Mouse (Mus musculus) E14TG2a.4 (cell line): ENCODE results near the gene Ulk1.
A peak's percentile ranks its signal among the peaks of the same experiment; 100 is the strongest.

Source experiments
- H3K27me3 ChIP-seq: 2 replicates; pipeline ENCODE4 v1.6.1; 2014; ENCODE audit warnings: low read length, control low read depth; ENCODE audit not compliant: insufficient read depth
- H3K36me3 ChIP-seq: 2 replicates; pipeline ENCODE4 v1.6.1; 2014; ENCODE audit warnings: low read length, control low read depth; ENCODE audit not compliant: insufficient read depth
- H3K4me1 ChIP-seq: replicated peaks from 2 replicates; pipeline ENCODE4 v1.6.1; 2014; ENCODE audit warnings: low read depth, low read length, control low read depth
- H3K4me3 ChIP-seq: replicated peaks from 2 replicates; pipeline ENCODE4 v1.5.1; 2014; ENCODE audit warnings: mild to moderate bottlenecking, low read length
- H3K9me3 ChIP-seq: 2 replicates; pipeline ENCODE4 v1.6.1; 2014; ENCODE audit warnings: low read length, control low read depth
- CTCF ChIP-seq: conservative IDR thresholded peaks from 2 replicates; pipeline ENCODE4 v1.5.1; 2014; ENCODE audit warnings: low read length
- NANOG ChIP-seq: IDR thresholded peaks from 2 replicates; pipeline ENCODE4 v1.6.1; 2014; ENCODE audit warnings: borderline replicate concordance, low read length, mixed read lengths
- POU5F1 ChIP-seq: IDR thresholded peaks from 2 replicates; pipeline ENCODE4 v1.6.1; 2014; ENCODE audit warnings: low read length, borderline replicate concordance

Gene Ulk1

DNA sequence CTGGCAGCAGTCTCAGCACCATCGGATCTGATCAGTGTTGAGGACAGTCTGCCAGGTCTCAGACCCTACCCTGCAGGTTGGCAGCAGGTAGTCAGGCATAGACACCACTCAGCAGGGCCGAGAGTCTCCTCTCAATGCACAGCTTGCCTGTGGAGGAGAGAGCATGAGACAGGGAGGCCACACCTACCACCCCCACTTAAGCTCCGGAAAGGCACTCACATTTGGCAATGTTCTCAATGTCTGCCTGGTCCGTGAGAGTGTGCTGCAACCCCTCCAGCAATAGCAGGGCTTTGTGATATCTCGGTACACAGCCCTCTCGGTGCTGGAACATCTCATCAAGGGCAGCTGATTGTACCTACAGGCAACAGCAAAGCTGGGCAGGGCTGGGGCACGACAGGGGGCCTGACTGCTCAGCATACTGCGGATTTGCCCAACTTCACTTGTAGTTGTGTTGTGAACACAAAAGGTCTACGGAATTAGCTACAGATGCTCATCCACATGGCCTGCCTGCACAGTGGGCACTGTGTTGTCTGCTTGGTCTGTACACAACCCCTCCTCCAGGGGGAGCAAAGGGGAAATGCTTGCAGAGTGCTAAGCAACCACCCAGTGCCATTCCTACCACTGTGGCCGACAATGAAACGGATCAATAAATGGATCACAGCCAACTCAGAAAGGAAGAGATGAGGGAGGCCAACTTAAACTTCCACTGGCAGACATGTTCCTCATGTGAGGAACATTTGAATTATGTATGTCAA is 23.6 kb downstream of the Ulk1 start:
- no peaks in the 10 kb centered on the region for H3K27me3 ChIP-seq
- H3K4me1 ChIP-seq, result peaks cover 92% of the 10 kb centered on the region
- TF ChIP-seq CTCF (peak; percentile 24), POU5F1 (no peak), NANOG (no peak)
- H3K4me3 ChIP-seq, result no peak overlapping the region
- H3K9me3 ChIP-seq, result no peaks in the 10 kb centered on the region
- H3K36me3 ChIP-seq, result peaks cover 75% of the 10 kb centered on the region

GRCm38 (mm10) chr5:110783150-110783549 is 26.7 kb downstream of the Ulk1 start:
- Histone ChIP-seq H3K4me1 (peaks cover 85% of the 10 kb centered on the region), H3K27me3 (no peaks in the 10 kb centered on the region), H3K9me3 (no peaks in the 10 kb centered on the region), H3K36me3 (peaks cover 52% of the 10 kb centered on the region), H3K4me3 (no peak overlapping the region)
- no peak for TF ChIP-seq CTCF
- TF ChIP-seq NANOG, result no peak
- TF ChIP-seq POU5F1, result no peak

- Histone ChIP-seq H3K27me3 (no peaks in the 10 kb centered on the region), H3K9me3 (no peaks in the 10 kb centered on the region), H3K36me3 (peaks cover 52% of the 10 kb centered on the region), H3K4me3 (no peak overlapping the region), H3K4me1 (peaks cover 79% of the 10 kb centered on the region)
- TF ChIP-seq NANOG (no peak), CTCF (no peak), POU5F1 (no peak)
These were observed 28.2 kb downstream of the Ulk1 start for GRCm38 (mm10) chr5:110781529-110782238.

GRCm38 (mm10) chr5:110780761-110781528 is 29.0 kb downstream of the Ulk1 start:
- H3K4me1 ChIP-seq, result peaks cover 77% of the 10 kb centered on the region
- no peaks in the 10 kb centered on the region for H3K27me3 ChIP-seq
- H3K4me3 ChIP-seq, result peak overlapping the region; percentile 90
- H3K9me3 ChIP-seq, result no peaks in the 10 kb centered on the region
- H3K36me3 ChIP-seq, result peaks cover 52% of the 10 kb centered on the region
- no peak for TF ChIP-seq NANOG
- no peak for TF ChIP-seq POU5F1
- TF ChIP-seq CTCF, result no peak

DNA sequence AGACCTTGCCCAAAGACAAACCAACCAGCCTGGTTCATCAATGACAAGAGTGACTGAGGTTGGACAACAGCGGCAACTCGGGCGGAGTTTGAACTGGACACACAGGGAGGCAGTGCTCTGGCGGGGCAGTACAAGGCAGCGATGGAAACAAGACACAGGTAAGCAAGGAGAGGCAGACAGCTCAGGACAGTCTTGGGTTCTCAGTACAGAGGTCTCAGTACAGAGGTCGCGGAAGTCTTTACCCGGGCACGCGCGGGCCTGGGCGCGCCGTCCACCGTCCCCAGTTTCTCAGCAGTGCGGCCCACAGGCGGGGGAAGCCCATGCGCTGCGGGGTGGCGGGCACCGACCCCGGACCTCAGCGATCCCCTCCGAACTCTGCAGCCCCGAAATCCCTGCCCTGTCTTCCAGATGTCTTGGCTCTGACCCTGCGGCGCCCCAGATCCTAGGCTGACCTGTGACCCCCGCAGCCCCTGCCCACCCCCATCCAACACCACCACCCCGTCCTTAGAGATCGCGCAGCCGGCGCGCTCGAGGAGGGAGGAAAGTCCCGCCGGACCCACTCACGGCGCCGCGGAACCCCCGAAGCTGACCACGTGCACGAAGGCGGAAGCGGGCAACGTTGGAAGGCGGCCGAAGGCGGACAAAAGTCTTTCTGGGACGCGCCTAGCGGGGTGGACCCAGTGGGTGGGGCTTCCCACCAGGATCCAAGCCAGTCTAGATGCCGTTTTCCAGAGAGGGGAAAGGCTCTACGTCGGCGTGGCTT is 29.7 kb downstream of the Ulk1 start, which contains the start of gene Pus1:
Pus1 (minus strand) TSS at position 662 of the 763 bp plus-strand sequence.
- H3K36me3 ChIP-seq, result peaks cover 53% of the 10 kb centered on the region
- H3K27me3 ChIP-seq, result no peaks in the 10 kb centered on the region
- TF ChIP-seq CTCF (no peak), POU5F1 (no peak), NANOG (no peak)

DNA sequence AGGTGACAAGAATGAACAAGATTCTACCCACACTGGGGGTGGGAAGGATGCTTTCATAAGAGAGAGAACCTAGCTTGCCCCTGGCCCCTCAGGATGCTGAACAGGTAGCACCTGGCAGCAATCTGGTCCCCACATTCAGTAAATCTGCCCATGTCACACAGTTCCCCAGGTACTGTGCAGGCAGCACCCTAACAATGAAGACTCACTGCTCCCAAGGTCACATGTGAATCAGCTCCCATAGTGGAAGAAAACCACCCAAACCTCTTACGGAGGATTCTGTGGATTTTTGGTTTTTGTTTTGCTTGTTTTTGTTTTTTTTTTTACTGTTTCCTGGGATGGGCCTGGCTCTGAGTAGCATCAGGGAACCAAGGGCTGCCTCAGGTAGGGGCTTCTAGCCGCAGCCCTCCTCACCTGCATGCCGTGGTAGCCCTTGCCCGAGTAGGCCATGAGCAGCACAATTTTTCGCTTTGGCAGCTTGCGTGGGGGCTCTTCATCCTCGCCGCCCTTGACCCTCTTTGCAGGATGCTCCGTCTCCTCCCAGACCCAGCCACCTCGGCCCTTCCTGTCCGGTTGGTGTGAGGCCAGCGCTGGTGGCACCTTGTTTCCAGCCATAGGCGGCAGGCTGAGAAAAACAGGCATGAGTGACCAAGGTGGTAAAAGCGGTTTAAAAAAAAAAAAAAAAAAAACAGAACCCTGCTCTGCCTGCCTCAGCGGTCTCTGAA is 30.5 kb downstream of the Ulk1 start:
- TF ChIP-seq CTCF (no peak), NANOG (no peak), POU5F1 (no peak)
- Histone ChIP-seq H3K4me1 (peaks cover 80% of the 10 kb centered on the region), H3K36me3 (peaks cover 55% of the 10 kb centered on the region), H3K9me3 (no peaks in the 10 kb centered on the region), H3K4me3 (peak overlapping the region; percentile 90), H3K27me3 (no peaks in the 10 kb centered on the region)

More for the DNA sequence above, 29.7 kb downstream of the Ulk1 start, which contains the start of gene Pus1:
- H3K4me3 ChIP-seq, result peak within 1 kb of the TSS; percentile 90
- H3K9me3 ChIP-seq, result no peaks in the 10 kb centered on the region
- peaks cover 78% of the 10 kb centered on the region for H3K4me1 ChIP-seq

DNA sequence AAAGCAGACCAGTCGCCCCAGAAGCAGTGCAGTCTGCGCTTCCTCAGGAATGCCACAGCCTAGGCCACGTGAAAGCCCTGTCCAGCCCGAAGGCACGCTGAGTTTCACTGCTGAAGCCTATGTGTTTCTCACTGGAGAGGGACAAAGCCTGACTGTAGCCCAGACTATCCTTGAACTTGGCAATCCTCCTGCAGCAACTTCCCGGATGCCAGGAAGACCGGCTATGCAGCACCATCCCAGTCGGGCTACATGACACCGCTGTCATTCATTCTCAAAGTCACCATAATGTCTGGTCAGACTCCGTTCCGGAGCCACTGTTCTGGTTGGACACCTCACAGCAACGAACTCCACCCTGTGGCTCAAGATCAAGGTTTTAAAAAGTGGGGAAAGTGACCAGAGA is 31.6 kb downstream of the Ulk1 start:
- TF ChIP-seq CTCF, result no peak
- TF ChIP-seq NANOG, result no peak
- TF ChIP-seq POU5F1, result no peak
- peaks cover 57% of the 10 kb centered on the region for H3K36me3 ChIP-seq
- H3K4me3 ChIP-seq, result 0 out of 2 replicates have a peak overlapping the region, but pooled peaks have one; percentile 3
- H3K9me3 ChIP-seq, result no peaks in the 10 kb centered on the region
- H3K4me1 ChIP-seq, result peaks cover 80% of the 10 kb centered on the region
- H3K27me3 ChIP-seq, result no peaks in the 10 kb centered on the region
